Mouse (Mus musculus): ENCODE measurements at regions not wholly inside any gene's neighbourhood (a gene's known extent, or its start where the extent isn't known, plus 50 kb on each side); places are given as distances from the start of the nearest gene placed in this dataset.
A peak's percentile ranks its signal among the peaks of the same experiment; 100 is the strongest.
"Not testable (repeated sequence)": the region's sequence is repeated elsewhere in the genome, so short reads cannot be mapped to it uniquely, and the experiment has no call there.

DNA sequence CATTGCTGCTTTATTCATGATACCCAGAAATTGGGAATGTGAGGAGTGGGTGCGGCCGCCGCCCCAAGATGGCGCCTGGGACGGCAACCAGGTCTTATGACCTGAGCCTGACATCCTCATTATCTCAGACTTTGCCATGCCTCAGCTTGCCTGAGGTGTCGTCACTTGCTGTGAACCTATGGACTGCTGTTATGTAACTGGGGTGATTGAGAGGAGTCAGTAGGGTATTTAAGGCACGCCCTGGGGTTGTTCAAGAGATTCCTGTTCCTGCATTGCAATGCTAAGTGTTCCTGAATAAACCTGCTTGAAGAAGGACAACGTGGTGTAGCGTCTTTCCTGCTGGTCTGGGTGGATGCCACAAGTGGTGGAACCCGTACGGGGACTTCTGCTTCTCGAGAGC, 211.4 kb upstream of the Pou3f2 start:
- DNase-seq (ENCODE audit: low spot score in 2 of 2), result no peak

DNA sequence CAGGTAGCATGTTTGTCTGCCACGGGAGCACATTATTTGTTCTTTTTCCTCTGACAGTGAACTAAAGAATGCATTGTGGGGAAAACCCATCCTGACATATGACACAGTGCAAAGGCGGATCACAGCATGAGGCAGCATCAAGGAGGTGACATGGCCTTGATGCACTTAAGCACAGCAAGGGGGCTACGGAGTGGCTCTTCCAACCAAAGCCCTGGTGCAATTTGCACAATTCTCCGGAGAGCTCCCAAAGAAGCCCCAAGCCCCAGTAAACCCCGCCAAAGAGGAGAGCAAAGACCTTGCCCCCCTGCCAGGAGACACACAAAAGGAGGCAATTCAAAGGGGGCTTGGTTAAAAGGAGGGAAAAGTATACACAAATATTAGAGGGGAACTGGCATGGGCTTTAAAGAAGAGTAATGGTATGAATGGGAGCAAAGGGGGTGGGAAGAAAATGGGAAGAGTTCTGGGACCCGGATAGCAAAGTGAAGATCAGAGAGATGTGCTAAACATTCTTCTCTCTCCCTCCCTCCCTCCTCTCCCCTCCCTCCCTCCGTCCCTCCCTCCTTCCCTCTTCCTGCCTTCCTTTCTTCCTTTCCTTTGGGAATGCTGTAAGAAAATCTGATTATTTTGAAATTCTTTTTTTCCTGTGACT, 179.7 kb upstream of the Pou3f2 start:
- no peak for DNase-seq (ENCODE audit: low spot score in 2 of 2)

DNA sequence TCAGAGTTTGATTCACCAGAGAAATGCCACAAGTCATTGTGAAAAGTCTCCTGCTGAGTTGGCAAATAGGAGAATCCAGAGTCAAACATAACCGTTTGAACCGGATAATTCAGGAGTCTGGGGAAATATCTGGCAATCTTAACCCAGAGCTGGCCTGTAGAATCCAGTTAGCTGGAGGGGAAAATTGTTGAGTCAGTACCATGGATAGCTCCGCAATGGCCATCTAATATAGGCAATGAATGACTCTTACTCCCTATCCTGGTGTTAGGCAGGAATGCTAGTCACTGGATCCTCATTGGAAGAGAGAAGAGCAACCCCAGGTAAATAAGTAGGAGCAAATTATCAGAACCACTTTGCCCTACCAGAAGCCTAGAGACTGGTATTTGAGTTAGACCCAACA, 157.4 kb upstream of the Pou3f2 start:
- DNase-seq (ENCODE audit: low spot score in 2 of 2), result no peak

DNA sequence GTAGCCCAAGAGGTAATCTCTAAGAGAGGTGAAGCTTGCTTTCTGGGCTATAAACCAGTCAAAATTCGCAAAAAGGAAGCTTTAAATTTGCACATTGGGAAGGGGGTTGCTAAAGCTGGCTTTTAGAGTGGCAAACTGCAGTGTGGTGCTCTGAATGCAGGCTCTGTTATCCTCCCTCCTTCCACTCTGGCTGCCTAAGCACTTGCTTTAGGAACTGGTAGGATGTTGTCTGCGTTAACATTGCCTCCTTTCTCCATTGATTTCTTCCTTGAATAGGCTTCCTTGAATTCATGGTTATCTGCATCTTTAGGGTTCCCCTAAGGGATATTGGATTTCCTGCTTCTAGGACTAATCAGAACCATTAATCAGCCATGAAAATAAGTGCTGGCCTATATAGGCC, 120.8 kb upstream of the Pou3f2 start:
- DNase-seq (ENCODE audit: low spot score in 2 of 2), result peak in 1 of 2 experiments; percentile 4

DNA sequence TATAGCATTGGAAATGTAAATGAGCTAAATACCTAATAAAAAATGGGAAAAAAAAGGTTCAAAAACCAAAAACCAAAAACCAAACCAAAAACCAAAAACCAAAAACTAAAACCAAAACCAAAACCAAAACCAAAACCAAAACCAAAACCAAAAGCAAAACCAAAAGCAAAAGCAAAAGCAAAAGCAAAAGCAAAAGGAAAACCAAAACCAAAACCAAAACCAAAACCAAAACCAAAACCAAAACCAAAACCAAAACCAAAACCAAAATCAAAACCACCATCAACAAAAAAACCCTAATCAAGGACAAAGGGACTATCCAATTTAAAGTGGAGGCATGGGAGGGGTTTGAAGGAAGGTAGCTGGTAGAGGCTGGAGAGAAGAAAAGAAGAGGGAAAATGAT, 114.0 kb upstream of the Pou3f2 start:
- DNase-seq (ENCODE audit: low spot score in 2 of 2), result not testable (repeated sequence)

DNA sequence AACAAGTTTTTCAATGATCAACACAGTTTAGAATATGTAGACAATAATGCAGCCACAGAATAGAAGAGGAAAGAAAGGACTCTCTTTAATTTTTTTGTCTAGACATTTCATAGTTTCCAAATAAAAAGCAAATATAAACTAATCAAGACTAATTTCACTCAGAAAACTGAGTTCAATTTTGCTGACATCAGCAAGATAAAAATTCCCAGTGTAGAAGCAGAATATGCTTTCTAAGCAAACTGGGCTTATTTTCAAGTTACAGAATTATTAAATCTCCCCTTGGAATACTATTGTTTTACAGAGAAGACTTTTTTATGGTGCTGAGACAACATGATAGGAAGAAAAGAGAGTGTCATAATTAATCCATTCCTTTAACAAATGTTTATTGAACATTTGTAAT, 99.0 kb upstream of the Pou3f2 start:
- DNase-seq (ENCODE audit: low spot score in 2 of 2), result no peak

DNA sequence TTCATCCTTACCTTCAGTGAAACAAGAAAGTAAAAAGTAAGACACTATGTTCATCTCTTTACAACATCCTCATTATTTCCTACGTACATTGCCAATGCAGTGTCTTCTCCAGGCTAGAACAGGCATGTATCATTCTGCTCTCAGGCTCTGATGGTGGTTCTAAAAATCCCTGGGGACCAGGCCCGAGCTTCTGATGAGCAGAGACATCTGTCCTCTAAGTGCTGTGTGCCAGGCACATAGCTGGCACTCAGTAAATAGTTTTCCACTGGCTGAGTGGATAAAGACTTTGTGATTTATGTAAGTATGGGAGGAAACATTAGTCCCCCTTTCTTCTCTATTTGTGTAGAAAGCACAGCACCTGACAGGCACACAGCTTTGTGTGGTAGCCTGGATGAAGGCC, 77.8 kb upstream of the Pou3f2 start:
- DNase-seq (ENCODE audit: low spot score in 2 of 2), result no peak

DNA sequence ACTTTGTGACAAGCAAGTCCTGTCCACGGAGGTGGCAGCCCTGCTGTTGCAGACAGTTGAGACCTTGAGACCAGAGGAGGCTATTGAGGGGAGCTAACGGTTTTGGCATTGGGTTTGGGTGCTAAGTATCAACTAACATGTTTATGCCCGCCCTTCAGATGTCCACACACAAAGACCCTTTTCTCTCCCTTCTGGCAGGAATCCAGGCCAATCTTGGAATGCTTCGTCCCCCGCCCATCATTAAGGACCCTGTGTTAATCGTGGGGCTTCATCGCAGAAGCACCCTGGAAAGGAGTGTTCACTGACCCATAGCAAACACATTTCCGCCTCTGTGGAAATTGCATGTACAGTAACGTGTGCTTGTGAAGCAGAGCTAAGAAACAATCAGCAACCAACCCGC, 76.4 kb upstream of the Pou3f2 start:
- DNase-seq (ENCODE audit: low spot score in 2 of 2), result no peak
